Mouse (Mus musculus): ENCODE results near the gene Stx3.

The Stx3 gene

DNA sequence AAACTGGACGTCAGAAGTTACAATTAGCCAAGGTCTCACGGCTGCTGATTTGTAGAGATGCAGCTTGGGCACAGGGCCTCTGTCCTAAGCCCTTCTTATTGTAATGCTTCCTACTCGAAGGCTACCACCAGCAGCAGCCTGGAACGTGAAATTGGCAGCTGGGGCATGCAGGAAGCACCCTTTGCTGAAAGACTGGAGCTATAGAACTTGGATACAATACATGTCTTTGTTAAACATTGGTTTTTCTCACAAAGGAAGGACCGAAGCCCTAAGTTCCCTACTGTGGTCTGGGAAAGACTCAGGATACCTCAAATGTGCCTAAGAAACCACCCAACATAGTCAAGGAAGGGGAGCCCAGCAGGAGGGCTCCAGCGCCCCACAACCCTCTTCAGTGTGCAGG, 11.4 kb downstream of the Stx3 start:
- ATAC-seq (ENCODE audit: low TSS enrichment): no peak

DNA sequence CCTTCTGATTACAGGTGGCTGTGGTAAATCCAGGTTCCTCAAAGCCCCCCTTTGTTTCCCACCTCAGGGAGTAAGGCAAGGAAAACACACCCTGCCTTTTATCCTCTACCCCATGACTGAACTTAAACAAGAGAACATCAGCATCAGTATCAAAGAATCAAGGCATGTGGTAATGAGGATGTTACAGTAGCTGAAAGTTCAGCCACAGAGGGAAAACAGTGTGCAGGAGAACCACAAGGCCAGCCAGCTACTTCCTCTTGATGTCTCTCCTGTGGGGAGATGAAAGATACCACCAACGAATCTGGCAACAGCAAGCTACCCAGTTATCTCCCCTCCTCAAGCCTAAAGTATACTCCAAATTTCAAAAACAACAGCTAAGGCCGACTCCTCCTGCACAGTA, 12.0 kb downstream of the Stx3 start:
- ATAC-seq (ENCODE audit: low TSS enrichment): no peak

DNA sequence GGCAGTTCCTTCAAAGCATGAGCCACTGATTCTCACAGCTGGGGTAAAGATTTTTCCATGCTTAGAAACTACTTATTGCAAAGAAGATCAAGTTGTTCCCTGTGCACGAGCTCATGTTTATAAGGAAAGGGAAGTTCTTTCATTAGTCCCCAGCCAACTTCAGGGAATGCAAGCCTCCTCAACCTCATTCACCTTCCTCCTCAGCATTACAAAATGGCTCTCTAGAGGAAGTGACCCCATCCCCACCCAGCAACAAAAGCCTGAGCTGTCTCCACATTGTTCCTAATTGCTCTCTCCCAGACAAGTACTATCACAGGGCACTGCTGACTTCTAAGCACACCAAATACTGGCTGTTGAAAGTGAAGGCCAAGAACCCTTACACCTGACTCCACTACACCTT, 14.8 kb downstream of the Stx3 start:
- no peak for ATAC-seq (ENCODE audit: low TSS enrichment)

DNA sequence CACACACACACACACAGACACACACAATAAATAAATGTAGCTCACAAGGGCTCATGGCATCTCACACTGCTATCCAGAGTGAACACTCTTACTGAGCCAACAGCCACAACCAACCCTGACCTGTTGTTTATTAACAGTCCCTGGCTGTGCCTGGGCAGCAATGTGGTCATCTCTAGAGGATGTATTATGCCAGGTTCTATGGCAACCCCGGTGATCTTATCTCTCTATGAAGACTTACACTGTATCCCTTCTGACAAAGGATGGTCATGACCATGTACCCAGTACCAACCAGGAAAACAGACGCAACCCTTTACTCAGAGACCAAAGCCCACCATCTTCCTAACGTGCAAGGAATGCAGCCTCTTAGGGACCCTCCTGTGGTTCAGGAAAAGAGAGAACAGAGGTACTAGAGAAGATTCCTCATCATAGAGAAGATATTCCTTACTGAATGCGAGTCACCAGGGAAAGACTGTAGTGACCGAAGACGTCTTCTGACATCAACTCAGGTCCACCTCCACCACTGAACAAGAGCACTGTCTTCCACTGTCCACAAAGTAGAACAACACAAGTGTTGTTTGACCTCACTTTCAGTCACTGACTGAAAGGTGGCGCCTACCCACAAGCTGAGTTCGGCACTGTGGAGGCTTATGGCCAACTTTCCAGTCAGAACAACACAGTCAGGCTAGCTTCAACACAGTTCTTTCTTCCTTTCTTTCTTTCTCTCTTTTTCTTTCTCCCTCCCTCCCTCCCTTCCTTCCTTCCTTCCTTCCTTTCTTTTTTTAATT, 18.5 kb downstream of the Stx3 start:
- ATAC-seq (ENCODE audit: low TSS enrichment): no peak

DNA sequence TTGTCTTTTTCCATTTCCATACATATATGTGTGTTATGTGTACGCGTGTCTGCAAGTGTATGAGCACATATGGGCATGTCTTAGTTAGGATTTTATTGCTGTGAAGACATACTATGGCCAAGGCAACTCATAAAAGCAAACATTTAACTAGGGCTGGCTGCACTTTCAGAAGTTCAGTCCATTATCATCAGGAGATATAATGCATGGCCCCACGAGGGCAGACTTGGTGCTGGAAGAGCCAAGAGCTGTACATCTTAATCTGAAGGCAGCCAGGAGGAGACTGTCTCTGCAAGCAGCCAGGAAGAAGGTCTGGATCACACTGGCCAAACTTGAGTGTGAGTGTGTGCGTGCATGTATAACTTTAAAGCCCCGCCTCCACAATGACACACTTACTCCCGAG, 24.8 kb downstream of the Stx3 start:
- no peak for ATAC-seq (ENCODE audit: low TSS enrichment)

DNA sequence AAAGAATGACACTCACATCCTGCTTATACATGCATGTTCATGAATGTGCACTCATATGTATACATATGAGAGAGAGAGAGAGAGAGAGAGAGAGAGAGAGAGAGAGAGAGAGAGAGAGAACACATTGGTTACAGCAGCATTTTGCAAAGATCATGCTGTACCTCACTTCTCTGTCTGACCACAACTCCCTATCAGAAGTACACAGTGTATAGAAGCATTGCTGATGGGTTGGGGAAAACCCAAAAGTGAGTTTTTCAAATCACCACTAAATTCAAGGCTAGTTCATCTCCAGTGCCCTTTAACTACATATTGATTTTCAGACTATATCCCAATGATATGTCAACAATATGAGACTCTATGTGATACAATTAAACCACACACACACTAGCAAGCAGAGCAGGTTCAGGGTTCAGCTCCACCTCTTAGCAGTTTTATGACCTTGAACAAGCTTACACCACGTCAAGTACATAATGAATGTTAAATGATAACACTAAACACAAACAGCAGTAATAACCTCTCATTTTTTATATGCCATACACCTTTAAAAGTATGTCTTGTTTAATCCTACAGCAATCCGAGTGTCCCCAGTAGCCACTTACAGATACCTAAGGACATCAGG, 25.4 kb downstream of the Stx3 start:
- ATAC-seq (ENCODE audit: low TSS enrichment): no peak

DNA sequence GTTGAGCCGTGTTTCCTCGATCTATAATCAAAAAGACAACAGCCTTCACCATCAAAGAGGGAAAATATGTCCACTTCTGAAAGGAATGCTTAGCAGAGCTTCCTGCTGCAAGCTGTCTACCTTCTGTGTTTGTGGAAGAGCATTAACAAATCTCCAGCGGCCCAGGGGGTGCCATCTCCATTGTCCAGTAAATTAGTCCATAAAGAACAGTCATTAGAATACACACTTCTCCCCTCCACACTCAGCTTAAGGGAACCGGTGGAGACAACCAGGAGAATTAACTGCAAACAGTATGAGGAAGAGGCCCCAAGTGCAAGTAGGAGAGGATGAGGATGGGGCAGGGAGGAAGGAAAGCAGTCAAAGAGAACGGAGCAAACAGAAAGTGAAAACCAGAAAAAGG, 27.4 kb downstream of the Stx3 start:
- ATAC-seq (ENCODE audit: low TSS enrichment): no peak

DNA sequence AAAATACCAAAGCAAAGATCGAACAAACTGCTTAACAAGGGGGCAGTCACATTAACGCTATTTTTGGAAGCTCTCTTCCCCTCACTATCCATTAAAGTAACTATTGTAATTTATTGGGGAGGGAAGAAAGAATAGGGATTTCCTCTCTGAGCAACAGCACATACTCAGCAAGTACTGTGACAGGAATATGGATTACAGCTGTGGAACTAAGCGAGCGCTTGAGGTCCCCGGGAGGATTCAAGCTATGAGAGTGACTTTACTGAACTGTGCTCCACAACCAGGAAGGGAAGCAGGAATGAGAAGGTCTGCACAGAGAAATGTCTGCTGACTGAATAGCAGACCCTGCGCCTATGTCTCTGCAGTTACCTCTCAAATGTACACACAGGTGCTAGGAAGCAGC, 30.3 kb downstream of the Stx3 start:
- ATAC-seq (ENCODE audit: low TSS enrichment): no peak

DNA sequence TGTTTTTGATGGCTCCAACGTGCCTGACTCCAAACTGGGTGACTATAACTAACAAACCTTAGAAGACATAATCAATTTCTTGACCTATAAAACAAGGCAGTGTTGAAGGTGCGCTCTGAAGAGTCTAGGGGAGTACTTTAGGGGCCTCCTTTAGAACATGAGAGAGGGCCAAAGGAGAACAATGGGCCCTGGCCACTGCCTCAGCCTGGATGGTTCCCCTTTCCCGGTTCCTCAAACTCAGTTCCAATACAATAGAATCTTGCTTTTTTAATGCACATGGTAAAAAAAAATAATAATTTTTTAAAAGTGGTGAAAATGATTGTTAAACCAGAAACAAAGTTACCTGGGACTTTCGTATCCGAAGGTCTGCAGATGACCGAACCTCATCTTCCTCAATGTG, 31.4 kb downstream of the Stx3 start:
- no peak for ATAC-seq (ENCODE audit: low TSS enrichment)

DNA sequence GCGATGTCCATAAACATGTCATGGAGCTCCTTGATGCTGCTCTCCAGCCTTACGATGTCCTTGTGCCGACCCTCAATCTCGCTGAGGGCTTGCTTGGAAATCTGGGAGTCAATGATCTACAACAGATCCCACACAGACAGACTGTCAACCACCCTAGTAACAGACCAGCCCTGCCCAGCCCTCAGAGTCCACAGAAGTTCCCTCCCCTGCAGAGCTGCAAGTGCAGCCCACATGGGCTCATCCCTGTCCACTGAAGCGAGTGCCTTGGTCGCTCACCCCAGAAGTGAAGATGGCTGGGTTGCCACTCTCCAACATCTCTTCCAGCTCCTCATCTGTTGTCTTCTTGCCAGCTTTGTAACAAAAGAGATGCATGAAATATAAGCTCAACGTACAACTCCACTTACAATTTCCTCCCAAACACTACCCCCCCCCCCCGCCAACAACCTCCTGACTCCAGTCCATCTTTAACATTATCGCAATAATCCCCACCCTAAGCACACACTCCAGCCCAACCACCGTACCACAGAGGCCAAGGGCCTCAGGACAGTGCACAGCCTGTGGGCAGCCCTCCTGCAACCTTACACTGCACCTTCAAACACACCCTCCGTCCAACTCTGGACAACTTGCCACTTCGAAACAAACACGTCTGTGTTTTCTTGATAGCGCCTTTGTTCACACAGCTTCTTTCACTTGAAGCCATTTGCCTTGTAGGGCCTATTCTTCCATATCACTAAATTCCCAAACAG, 33.6 kb downstream of the Stx3 start:
- ATAC-seq (ENCODE audit: low TSS enrichment): no peak

DNA sequence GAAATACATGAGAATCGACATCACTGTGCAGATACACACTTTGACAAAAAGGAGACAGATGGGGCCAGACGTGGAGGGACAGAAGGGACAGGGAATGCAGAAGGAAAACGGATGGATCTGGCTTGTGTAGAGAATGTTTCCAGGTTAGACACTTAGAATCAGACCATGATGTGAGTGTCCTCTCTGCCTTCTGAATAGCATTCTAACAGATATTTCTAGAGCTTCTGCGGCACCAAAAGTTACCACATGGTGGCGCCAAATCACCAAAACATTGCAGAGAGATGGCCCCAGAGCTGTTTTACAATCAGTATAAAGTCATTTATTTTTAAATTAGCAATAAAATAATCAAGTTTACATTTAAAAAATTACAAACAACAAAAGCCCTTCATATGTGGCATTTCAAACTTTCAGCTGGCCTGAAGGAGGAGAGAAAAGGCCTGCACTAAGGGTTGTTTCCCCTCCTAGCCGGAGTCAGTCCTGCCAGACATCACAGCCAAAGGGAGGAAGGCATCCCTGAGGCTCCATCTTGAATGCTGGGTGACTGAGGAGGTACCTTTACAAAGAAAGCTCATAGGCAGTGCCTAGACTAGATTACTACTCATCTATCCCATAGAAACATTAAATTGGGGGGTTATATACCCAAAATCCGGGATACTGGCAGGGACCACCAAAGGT, 41.9 kb downstream of the Stx3 start:
- ATAC-seq (ENCODE audit: low TSS enrichment): peak; percentile 78

DNA sequence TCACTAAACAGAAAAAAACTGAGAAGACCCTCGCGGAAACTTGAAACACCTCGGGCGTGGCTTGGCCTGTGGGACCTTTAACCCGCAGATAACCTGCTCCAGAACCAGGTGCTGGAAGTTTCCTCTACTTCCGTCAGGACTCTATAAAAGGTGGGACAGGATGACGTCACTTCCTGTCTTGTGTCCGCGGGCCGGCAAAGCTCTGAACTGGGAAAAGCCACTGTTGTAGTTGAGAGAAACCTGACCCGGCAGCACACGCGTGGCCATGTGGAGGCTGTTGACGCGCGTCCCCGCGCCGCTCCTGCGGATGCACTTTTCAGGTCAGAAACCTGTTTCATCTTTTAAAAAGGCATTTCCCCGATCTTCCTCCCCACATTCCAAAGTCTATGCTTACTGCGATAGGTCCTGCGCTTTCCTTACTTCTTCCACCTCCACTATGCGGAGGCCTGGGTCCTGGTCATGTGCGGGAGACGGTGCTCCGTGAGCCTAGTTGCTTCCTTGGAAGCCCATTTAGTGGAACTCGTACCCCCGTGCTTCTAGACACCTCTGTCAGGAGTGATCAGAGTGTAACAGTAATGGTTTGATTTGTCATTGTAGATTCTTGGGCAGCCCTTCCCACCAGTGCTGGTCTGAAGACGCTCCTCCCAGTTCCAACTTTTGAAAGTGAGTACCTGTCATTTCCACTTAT, 48.9 kb downstream of the Stx3 start, which contains the start of gene Mrpl16:
Mrpl16 (plus strand) TSS at position 187 of the 688 bp plus-strand sequence.
- peak; percentile 84 for ATAC-seq (ENCODE audit: low TSS enrichment)

DNA sequence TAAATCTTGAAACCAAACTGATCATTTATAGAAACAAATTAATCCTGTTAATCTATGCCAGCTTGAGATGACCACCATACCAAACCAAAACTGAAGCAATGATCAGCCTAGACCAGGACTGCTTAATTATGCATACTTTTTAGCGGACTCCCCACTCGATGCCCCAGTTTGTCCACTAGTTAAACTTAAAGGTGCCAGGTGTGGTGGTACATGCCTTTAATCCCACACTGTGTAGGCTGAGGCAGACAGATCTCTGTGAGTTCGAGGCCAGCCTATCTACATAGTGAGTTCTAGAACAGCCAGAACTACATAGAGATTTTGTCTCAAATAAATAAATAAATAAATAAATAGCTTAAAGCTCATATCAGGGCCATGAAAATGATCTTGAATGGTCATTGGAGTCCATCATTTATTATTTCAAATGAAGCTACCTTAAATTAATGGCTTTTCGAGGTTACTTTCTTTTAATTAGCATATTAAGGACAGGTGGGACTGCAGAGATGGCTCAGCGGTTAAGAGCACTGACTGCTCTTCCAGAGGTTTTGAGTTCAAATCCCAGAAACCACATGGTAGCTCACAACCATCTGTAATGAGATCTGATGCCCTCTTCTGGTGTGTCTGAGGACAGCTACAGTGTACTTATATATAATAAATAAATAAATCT, 49.8 kb downstream of the Stx3 start:
- no peak for ATAC-seq (ENCODE audit: low TSS enrichment)

DNA sequence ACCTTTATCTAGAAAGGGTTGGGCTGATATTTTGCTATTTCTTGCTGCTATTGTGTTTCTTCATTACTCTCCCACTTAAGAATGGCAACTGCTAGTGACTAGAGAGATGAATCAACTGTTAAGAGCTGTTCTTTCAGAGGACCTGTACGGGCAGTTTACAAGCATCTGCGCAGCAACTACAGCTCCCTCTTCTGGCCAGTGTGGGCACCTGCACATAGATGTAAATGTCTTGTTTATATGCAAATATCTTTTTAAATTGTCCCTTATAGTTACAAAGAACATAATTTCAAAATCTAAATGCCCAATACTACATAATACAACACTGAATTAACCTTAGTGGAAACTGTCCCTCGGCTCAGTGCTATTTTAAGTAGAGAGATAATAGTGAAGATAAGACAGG, 51.0 kb downstream of the Stx3 start:
- ATAC-seq (ENCODE audit: low TSS enrichment): peak; percentile 71; the same call in 1 of the 2 replicates

DNA sequence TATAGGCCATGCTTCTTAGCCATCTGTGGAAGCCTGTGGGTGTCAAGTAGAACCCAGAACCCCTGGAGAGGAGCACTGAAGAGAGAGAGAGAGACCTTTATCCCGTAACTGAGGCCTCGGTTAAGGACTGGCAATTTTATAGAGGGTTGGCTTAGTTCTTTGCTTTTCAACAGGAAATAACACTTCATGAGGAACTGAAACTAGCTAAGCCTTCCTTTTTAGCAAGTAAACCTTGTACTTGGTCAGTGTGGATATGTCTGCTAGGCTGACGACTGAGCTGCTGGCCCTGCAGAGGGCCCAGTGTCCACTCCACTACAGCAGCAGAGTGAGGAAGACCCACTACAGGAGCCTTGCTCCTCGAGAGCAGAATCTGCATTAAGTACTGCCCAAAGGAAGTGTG, 52.8 kb downstream of the Stx3 start:
- ATAC-seq (ENCODE audit: low TSS enrichment): no peak

DNA sequence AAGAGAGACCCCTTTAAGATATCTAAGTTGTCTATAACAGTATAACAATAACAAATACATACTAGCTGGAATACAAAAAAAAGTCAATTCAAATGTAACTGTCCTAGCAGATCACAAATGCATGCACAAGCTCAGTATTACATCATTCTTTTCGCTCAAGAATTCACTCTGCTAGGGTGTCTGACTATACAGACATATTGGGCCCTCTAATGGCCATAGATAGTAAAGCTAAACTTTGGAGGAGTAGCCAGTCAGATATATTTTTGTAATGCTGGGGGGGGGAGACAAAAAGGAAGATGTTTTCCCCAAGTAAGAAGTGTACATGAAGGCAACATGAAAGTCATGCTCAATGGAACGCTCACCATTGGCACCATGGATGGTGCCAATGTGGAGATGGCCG, 54.1 kb downstream of the Stx3 start:
- no peak for ATAC-seq (ENCODE audit: low TSS enrichment)

DNA sequence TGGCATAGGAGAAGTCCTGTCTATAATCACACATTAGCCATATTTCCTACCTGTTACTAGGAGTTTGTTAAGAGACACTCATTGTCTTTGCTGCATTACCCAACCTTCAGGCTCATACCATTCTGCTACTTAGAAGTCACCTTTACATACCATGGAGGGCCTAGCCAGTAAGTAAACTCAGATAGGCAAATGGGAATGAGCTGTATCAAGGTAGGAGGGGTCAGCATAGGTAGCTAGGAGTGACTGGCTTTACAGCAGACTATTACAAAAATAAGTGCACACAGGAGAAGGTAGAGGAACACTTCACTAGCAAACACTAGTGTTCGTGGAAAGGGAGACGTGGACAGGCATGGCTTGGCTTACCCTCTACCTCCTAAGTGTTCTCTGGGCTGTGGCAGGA, 71.9 kb downstream of the Stx3 start, which contains the start of gene Gif:
Gif (plus strand) TSS at position 257 of the 400 bp plus-strand sequence.
- ATAC-seq (ENCODE audit: low TSS enrichment): no peak

DNA sequence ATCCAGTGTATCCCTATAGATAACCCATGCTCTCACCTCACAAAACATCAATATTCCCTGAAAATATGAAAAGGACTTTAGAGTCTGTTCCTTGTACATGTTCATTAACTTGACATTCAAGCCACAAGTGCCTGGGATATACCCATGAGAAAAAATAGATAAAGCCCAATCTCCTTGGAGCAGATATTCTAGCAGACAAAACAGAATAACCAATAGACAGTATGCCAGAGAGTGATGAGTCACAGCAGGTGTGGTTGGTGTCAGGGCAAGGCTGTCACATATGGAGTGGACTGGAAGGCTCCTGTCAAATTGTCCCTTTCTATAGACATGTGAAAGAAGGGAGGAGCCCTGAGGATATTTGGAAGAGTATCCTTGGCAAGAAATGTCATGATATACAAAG, 73.5 kb downstream of the Stx3 start:
- no peak for ATAC-seq (ENCODE audit: low TSS enrichment)

DNA sequence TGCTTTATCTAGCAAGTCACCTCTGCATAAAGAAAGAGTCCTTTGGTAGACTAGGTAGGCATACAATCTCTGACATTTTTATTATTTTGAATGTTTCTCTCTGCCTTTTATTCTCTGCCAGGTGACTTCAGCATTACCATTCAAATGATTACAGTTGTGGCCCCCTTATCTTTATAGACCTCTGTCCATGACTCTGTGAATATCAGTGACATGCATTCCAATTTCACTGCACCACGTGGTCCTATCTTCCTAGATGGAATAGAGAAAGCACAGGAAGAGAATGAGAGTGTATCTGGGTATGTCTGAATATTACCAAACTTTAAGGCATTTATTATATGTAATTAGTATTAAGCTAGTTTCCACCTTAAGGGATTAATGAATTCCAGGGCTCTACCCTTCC, 82.7 kb downstream of the Stx3 start:
- no peak for ATAC-seq (ENCODE audit: low TSS enrichment)

DNA sequence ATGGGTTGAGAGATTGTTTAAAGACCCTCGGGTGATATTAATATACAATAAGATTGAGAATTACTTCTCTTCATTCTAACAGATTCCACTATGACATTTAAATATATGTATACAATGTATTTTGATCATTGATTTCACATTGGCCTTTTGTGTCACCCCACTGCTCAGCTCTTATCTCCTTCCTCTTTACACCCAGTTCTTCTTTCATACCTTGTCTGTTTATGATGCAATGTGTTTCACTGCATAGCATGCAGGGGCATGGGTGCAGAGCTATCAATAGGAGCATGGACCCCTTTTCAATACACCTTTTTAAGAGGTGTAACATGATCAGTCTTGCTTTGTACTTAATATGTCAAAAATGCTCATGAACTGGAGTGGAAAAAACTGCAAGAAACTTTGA, 88.9 kb downstream of the Stx3 start:
- no peak for ATAC-seq (ENCODE audit: low TSS enrichment)

DNA sequence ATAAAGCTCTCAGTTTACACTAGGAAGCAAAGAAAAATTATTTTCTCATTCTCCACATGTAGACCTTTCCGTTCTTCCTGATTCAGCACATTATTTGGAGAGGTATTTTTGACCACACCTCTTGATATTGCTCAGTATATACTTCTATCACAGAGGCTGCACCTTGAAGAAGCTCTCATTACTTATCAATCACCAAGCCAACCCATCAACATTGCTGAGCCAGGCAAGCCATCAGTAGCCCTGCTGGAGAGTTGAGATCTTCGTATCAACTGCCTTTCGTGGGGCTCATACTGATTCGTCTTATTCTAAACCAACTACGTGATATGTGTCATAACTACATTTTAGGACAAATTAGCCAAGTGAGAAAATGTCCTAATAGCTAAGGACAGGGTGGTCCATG, 91.9 kb downstream of the Stx3 start:
- ATAC-seq (ENCODE audit: low TSS enrichment): no peak
